Mouse (Mus musculus): ENCODE data around the gene Zdhhc18. TPM values are rescaled to one million over a fixed set of nuclear protein-coding genes. Genes with fewer than 3 reads are reported as not detected.
A peak's percentile ranks its signal among the peaks of the same experiment; 100 is the strongest.

The Zdhhc18 gene
- total RNA-seq (2014; fragmentation: Nextera tagmentation) = 12.9 and 22.4 TPM in 2 replicates
- 10.7 and 12.5 TPM in 2 replicates for total RNA-seq (2017)

DNA sequence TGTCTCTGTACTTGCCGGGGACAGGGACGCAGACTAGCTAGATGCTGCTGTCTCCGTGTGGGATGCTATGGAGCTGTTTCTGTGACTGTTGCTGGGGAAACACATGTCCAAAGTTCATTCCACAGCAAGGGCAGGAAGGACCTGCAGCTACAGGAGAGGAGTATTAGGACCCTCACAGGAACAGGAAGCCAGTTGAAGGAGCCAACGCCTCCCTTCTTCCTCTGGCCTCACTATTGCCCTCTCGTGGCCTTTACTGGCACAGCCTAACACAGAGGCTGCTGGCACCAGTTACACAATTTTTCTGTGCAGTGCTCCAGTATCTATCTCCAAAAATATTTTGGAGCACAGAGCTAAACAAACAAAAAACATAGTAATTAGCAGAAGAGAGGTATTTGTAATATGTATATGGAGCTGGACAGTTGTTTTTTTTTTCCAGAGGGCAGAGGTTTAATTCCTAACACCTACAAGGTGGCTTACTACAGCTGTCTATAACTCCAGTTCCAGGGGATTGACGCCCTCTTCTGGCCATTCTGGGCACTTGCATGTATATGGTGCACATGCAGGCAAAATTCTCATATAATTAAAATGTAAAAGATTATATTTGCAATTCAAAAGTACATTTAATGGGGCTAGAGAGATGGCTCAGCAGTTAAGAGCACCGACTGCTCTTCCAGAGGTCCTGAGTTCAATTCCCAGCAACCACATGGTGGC, at the start of gene Zdhhc18:
Gene Zdhhc18 (minus strand): TSS at position 166 of the 711 bp plus-strand sequence.
- peak; percentile 92 for ATAC-seq (replicated peaks; ENCODE audit: poor library complexity, severe bottlenecking)

DNA sequence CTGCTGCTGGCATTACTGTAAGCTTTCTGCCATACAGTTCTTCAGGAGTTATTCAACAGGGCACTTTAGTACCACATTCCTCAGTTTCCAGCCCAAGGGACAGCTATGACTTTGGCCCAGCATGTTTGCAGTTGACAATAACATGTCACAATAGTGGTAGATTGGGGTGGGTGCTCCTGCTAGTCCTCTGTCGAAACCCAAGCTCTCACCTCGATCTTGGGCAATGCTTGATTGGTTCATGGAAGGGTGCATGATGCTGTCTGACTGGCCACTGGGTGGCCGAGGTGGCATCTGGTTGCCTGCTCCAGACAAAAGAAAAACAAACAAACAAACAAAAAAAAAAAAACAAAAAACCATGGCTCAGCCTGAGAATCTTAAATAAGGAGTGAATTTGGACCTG, 45.4 kb upstream of the Zdhhc18 start:
- ATAC-seq (replicated peaks; ENCODE audit: poor library complexity, severe bottlenecking) = peak; percentile 63

GRCm38 (mm10) chr4:133690252-133690651, 40.3 kb upstream of the Zdhhc18 start:
- no peak for ATAC-seq (replicated peaks; ENCODE audit: poor library complexity, severe bottlenecking)

DNA sequence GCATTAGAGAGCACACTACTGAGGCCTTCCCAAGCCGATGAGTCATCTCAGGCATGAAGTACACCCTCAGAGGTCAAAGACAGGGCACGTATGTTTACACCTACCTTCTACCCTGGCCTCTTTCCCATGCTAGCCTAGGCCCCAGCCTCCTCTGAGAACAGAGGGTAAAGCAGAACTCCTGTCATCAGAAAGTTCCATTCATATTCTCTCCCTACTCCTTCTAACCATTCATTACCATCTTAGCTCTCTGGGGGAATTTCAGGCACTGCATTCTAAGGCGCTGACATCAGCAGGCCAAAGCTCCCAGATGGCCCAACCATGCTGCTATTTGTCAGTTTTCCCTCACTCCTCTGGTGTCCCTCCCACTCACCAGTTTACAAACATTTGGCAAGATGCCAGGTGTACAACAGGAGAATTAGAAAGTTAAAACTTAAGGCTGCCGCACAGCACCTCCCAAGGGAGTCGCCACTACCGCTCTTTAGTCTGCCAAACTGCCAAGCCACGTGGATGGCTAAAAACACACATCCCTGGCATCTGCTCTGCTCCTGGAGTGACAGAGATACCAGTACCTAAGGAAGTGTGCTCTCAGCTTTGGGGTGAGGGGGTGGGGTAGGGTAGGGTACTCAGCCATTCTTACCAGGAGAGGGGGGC, 38.6 kb upstream of the Zdhhc18 start:
- ATAC-seq (replicated peaks; ENCODE audit: poor library complexity, severe bottlenecking) = no peak

GRCm38 (mm10) chr4:133687126-133687525, 37.2 kb upstream of the Zdhhc18 start:
- no peak for ATAC-seq (replicated peaks; ENCODE audit: poor library complexity, severe bottlenecking)

DNA sequence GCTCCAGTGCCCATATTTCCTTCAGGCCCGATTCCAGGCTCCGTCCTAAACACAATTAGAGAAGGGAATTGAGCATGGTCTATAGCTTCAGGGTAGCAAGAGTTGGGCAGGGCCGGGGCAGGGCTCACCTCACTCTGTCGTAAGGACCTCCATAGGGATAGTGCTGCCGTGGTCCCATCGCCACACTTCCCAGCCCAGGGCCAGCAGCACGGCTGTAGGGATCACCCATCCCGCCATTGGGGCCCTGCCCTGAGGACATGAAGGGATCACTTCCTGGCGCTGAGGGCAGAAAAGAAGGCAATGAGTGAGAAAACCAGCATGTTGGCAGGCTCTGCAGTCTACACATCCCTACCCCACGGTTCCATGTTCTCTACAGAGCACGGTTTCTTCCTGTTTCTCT, 36.6 kb upstream of the Zdhhc18 start:
- no peak for ATAC-seq (replicated peaks; ENCODE audit: poor library complexity, severe bottlenecking)

DNA sequence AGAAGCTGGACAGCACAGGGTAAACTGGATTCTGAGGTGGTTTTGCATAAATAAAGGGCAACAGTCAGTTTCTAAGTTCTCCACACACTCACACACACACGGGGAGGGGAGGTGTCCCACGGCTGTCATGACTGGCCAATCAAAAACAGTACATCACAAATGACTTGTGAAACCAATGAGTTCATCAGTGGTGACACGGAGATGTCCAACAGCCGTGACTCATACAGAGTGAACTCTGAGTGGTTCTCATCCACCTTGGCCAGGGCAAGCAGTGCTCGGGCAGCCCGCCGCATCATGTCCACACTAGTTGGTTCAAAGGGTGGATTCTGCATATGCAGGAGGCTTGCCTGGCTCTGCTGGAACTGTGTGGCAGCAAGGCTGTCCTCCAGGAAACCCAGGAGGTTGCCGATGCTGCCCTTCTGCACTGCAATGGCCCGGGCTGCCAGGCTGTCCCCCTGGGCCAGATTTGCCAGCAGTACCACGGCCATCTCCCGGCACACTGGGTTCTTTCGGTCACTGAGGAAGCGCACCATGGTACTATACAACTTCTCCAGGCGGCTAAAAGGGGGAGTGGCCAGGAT, 30.3 kb upstream of the Zdhhc18 start:
- ATAC-seq (replicated peaks; ENCODE audit: poor library complexity, severe bottlenecking) = peak; percentile 21; the same call in 1 of the 2 replicates

- no peak for ATAC-seq (replicated peaks; ENCODE audit: poor library complexity, severe bottlenecking)
Measured at GRCm38 (mm10) chr4:133679629-133680028, 29.7 kb upstream of the Zdhhc18 start.

DNA sequence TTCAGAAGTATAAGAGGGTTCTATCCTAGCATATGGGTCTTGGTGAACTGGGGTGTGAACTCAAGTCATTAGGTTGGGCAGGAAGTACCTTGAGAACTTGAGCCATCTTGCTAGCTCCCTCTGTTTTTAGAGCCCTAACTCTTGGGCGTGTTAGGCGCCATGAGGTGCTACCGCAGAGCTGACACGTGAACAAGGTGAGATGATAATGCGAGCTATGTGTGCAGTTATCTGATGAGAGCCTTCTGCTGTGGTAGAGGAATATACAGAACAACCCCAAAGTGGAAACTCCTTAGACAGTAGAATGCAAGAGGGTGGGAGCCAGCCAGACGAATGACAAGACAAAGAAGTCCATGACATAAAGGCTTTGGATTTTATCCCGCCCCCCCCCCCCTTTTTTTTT, 27.3 kb upstream of the Zdhhc18 start:
- ATAC-seq (replicated peaks; ENCODE audit: poor library complexity, severe bottlenecking) = no peak

GRCm38 (mm10) chr4:133676189-133676588, 26.2 kb upstream of the Zdhhc18 start:
- no peak for ATAC-seq (replicated peaks; ENCODE audit: poor library complexity, severe bottlenecking)

GRCm38 (mm10) chr4:133675594-133676016, 25.7 kb upstream of the Zdhhc18 start:
- no peak for ATAC-seq (replicated peaks; ENCODE audit: poor library complexity, severe bottlenecking)

- ATAC-seq (replicated peaks; ENCODE audit: poor library complexity, severe bottlenecking) = no peak
Measured at GRCm38 (mm10) chr4:133674331-133674695, 24.4 kb upstream of the Zdhhc18 start.

- ATAC-seq (replicated peaks; ENCODE audit: poor library complexity, severe bottlenecking) = peak; percentile 18; the same call in 1 of the 2 replicates
Measured at GRCm38 (mm10) chr4:133673666-133674330, 23.8 kb upstream of the Zdhhc18 start.

- ATAC-seq (replicated peaks; ENCODE audit: poor library complexity, severe bottlenecking) = peak; percentile 52
Measured at GRCm38 (mm10) chr4:133672845-133673647, 23.1 kb upstream of the Zdhhc18 start.

GRCm38 (mm10) chr4:133671881-133672844, 22.2 kb upstream of the Zdhhc18 start, which contains the start of gene Pigv:
Gene Pigv (minus strand): TSS chr4:133672647.
- peak; percentile 59 for ATAC-seq (replicated peaks; ENCODE audit: poor library complexity, severe bottlenecking)

DNA sequence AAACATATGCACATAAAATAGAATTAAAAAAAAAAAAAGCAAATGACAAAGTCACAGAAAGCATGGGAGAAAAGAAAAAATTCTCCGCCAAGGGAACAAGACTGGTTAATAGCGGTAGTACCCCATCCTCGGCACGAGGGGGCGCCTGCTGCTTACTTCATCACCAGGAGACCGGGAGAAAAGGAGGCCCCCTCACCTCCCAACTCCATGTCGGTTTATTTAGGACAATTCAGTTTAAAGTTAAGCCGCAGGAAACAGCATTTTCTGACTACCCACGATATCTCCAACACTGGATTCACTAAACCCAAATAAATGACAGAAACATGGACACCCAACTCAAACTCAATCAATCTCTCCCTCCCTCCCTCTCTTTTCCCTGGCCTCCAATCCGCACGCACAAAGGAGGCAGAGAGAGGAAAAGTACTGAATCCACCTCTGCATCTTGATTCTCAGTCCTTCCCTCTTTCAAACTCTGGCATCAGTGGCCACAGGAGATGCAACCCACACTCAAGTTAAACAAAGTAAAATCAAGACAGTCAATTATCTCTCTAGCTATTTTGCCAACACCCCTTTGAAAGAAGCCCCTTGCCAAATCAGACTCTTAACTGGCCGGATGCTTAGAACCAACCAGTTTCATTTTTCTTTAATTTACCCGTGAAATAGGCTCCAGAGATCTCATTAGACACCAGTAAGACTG, 21.4 kb upstream of the Zdhhc18 start:
- ATAC-seq (replicated peaks; ENCODE audit: poor library complexity, severe bottlenecking) = 0 out of 2 replicates have a peak, but pooled peaks have one; percentile 16

DNA sequence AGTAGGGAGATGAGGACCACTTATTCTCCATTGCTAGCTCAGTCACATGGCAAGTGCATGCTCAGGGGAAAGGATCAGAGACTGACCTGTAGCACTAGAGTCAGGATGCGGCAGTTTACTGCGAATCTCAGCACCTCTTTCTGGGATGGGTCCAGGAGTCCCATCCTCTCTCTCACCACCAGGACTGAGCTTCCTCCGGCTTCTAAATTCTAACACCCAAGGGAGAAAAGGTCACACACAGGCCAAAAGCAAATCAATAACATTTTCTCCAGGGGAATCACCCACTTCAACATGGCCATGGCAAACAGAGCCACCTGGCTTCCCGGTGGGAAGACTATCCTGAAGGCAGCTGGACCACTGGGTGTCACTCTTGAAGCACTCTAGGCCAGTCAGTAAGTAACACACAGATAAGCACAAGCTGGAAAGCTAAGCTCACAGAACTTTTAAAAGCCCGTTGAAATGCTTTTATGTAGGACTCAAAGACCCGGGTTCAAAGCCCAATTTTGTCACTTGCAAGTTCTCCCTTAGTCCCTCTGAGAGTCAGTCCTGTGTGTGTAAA, 19.8 kb upstream of the Zdhhc18 start:
- no peak for ATAC-seq (replicated peaks; ENCODE audit: poor library complexity, severe bottlenecking)

GRCm38 (mm10) chr4:133668537-133668936, 18.6 kb upstream of the Zdhhc18 start:
- ATAC-seq (replicated peaks; ENCODE audit: poor library complexity, severe bottlenecking) = no peak
